Mouse (Mus musculus) cortical plate, adult 2 months (tissue): Measurements from ENCODE around the gene Gm21969. TPM values are rescaled to one million over a fixed set of nuclear protein-coding genes. Genes with fewer than 3 reads are reported as not detected.
A peak's percentile ranks its signal among the peaks of the same experiment; 100 is the strongest.

Source experiments
- H3K27ac ChIP-seq: fragments of 200-500 bp; 2 replicates; pipeline ENCODE4 v1.5.1; 2012; ENCODE audit warnings: low read length, control low read depth, inconsistent platforms; ENCODE audit not compliant: insufficient read depth
- H3K4me1 ChIP-seq: fragments of 200-500 bp; 2 replicates; pipeline ENCODE4 v1.6.1; 2011; ENCODE audit warnings: low read length; ENCODE audit not compliant: control insufficient read depth, insufficient read depth
- H3K4me3 ChIP-seq: fragments of 200-500 bp; 2 replicates; pipeline ENCODE4 v1.5.1; 2011; ENCODE audit warnings: mild to moderate bottlenecking, low read length, control low read depth; ENCODE audit not compliant: insufficient read depth
- CTCF ChIP-seq: fragments of 200-500 bp; IDR thresholded peaks from 2 replicates; pipeline ENCODE4 v1.5.1; 2011; ENCODE audit warnings: mild to moderate bottlenecking, control low read depth, low read length; ENCODE audit not compliant: insufficient read depth; ENCODE audit errors: extremely low read depth
- POLR2A ChIP-seq: fragments of 200-500 bp; IDR thresholded peaks from 2 replicates; pipeline ENCODE4 v1.6.1; 2011; ENCODE audit warnings: mild to moderate bottlenecking, low read length, control low read depth; ENCODE audit not compliant: insufficient read depth; ENCODE audit errors: extremely low read depth
- polyA plus RNA-seq: library from polyadenylated mRNA; depleted of rRNA; stranded (reverse); fragments of >200 nt; gene quantifications from 2 replicates; pipeline ENCODE4 v1.2.3, GENCODE M21; 2012

Gm21969 gene
- polyA plus RNA-seq, 1 experiment, result not detected

DNA sequence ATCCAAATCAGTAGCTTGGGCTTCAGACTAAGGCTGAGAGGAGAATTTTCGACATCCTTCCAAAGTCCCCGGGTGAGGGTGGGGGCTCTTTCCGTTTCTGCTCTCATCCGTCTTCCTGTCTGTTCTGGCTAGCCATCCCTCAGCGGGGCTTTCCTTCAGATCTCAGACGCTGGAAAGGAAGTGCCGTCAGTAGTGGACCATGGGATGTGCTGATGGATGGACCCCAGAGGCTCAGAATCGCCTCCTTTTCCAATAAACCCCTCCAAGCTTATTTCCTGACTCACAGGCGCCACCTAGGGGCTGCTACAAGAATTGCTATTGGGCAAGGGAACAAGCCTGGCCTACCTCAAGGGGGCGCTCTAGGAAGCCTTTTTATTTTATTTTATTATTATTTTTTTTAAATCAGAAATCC, 8.6 kb downstream of the Gm21969 start:
- H3K27ac ChIP-seq, result no peak overlapping the region
- no peak overlapping the region for H3K4me3 ChIP-seq
- H3K4me1 ChIP-seq, result peaks cover 2% of the 10 kb centered on the region; the same call in 1 of the 2 replicates

DNA sequence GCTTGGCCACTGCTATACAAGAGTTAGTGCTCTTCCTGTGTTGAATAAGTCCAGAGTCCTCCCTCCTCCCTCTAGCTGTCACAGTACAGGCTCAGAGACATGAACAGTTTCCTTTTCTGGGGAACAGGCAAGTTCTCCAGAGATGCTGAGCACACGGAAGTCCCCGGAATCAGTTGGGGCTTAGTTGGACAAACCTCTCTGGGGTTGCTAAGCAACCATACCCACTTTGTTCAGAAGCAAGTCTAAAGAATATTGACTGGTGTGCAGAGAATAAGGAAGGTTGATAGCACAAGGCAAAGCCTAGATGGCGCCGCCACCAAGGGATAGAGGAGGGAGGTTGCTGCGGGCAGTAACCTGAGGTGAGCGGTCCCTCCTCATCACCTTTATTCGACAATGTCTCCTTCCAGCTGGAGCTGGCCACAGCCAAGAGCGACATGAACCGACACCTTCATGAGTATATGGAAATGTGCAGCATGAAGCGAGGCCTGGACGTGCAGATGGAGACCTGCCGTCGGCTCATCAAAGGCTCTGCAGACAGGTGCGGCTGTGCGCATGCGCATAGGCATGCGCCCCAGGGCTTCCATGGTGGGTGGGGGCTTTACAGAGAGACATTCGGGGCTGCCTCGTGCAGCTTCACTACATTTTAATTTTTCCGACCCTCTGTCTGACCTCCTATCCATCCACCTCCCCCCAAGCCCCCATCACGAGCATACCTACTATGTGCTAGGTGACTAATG, 11.7 kb downstream of the Gm21969 start:
- TF ChIP-seq CTCF (no peak), POLR2A (no peak)
- Histone ChIP-seq H3K27ac (no peak overlapping the region), H3K4me1 (peaks cover 2% of the 10 kb centered on the region; the same call in 1 of the 2 replicates), H3K4me3 (no peak overlapping the region)

More for the DNA sequence above, 8.6 kb downstream of the Gm21969 start:
- TF ChIP-seq POLR2A, result no peak
- peak; percentile 96 for TF ChIP-seq CTCF

DNA sequence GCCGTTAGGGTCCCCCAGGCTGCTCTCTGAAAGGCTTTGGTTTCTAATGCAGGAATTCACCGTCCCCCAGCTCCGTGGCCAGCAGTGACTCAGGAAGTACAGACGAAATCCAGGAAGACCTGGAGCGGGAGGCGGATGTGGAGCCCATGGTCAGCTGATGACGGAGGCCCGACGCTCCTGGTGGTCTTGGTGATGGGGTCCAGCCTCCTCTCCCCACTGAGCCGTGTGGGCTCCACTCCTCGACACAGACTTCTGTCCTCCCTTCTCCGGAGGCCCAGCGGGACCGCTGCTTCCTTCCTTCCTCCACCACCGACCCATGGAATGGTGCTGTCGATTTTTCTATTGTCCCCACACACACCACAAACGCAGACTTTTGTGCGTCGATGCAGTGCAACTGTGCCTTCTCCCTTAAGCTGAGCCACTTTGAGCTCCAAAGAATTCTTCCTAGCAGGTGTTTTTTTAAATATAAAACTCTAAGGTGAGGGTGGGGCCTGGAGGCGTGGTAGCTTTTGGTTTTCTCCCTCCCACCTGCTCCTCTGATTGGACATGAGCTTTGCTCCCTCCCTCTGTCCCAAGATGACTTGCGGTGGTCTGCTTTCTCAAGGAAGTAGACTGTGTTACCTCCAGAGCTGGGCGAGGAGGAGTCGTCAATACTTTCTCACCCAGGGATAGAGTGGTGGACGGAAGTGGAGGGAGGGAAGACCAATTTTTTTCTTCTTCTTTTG, 13.5 kb downstream of the Gm21969 start:
- peak overlapping the region; percentile 17 for H3K4me3 ChIP-seq
- TF ChIP-seq CTCF, result no peak
- no peak for TF ChIP-seq POLR2A
- no peak overlapping the region for H3K27ac ChIP-seq
- 0 out of 2 replicates have a peak, but pooled peaks cover 2% of the 10 kb centered on the region for H3K4me1 ChIP-seq

DNA sequence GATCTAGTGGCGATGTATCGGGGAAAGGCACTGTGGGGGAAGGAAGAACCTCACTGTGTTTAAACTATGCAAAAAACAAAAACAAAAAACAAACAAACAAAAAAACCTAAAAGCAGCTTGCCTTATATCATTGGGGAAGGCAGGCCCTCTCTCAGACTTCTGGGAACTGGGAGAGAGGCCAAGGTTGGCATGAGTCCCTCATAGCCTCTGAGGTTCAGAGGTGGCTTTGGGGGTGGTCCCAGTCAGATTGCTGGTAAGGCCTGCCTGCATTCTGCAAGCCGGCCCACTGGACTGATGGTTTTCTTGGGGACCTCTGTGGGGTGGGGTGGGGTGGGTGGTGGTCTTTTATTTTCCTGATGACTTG, 14.0 kb downstream of the Gm21969 start:
- H3K4me3 ChIP-seq, result no peak overlapping the region; the same call in 1 of the 2 replicates
- 0 out of 2 replicates have a peak, but pooled peaks cover 2% of the 10 kb centered on the region for H3K4me1 ChIP-seq
- no peak for TF ChIP-seq POLR2A
- TF ChIP-seq CTCF, result no peak
- H3K27ac ChIP-seq, result no peak overlapping the region

DNA sequence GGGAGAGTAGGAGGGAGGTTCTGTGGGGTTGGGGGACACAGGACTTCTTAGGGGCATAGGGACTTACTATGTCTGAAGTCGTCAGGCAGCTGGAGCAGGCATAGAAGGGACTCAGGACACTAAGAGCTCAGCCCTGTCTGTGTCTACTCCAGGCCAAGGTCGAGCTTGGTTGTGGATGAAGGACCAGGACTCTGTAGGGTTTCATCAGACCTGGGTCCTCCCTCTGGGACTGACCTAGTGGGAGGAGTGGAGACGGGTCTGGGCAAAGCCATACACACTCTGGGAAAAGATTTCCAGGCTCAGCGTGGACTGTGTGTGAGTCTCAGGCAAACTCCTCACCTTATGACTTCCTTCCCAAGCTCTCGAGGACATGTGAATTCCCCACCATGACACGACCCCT, 16.8 kb downstream of the Gm21969 start:
- H3K27ac ChIP-seq, result no peak overlapping the region
- no peak for TF ChIP-seq CTCF
- no peak for TF ChIP-seq POLR2A
- no peak overlapping the region for H3K4me3 ChIP-seq
- peaks cover 2% of the 10 kb centered on the region; the same call in 1 of the 2 replicates for H3K4me1 ChIP-seq

DNA sequence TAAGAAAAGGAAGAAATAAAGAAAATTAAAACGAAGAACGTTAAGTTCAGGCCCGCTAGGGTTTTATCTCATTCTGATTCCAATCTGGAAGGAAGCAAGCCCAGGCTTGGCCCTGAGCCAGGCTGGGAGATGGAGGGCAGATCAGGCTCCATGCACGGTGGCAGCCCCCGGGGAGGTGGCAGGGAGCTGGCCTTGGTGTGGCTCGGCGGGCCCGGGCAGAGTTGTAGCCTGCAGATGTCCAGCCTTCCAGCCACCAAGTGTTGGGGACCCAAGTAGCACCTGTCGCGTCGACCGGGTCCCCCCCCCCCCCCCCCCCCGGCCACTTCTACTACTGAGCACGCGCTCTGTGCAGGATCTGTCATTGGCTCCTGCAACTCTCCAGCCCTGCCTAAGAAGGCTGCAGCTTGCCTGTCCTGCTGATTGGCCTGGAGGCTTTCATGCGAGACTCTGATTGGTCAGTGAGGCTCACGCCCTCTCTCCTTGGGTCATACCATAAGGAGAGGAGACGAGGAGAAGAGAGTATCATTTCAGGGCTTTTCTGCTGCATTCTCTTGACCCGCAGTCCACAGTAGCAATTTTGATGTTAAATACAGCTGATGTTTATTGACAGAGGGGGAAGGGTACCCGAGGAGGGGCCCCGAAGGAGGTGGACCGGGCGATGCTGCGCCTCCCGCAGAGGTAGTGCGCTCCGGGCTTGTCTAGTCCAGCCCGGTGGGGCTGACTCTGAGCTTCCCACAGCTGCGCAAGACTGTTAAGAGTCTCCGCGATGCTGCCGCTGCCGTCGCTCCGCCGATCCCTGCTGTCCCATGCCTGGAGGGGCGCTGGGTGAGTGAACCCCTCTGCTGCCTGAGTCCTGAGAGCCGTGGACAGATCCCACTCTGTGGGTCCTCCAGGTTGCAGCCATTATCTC, 19.6 kb downstream of the Gm21969 start, which contains the start of gene Aldh4a1:
Gene Aldh4a1, plus strand, starts transcription at position 494 of the 910 bp plus-strand sequence.
- H3K4me3 ChIP-seq, result peak within 1 kb of the TSS; percentile 54
- no peak for TF ChIP-seq CTCF
- peak; percentile 98 for TF ChIP-seq POLR2A
- peak within 1 kb of the TSS; percentile 97 for H3K27ac ChIP-seq
- peaks cover 2% of the 10 kb centered on the region; the same call in 1 of the 2 replicates for H3K4me1 ChIP-seq

DNA sequence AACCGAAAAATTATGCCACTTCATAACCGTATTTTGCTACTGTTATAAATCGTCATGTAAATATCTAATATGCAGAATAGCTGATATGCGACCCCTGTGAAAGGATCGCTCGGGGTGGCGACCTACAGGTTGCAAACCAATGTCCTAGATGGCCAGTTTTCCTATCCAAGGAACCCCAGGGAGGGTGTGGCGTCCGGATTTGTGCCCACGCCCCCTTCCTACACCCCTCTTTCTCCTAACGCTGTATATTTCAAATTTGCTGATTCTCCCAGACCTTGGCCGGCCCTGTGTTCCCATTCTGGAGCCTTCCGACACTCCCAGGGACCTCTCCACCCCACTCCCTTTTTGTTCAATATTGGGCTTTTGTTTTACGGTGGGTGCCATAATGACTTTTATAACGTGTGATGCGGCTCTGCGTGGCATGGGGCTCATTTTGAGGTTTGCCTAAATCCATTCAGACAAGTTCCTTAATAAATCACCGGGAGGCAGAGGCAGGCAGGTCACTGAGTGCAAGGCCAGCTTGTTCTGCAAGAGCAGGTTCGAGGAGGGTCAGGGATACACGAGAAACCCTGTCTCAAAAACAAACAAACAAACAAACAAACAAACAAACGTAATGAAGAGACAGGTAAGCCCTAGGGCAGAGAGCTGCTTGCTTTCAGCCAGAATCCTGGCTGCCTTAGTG, 20.6 kb downstream of the Gm21969 start:
- peak overlapping the region; percentile 54 for H3K4me3 ChIP-seq
- peaks cover 2% of the 10 kb centered on the region; the same call in 1 of the 2 replicates for H3K4me1 ChIP-seq
- H3K27ac ChIP-seq, result no peak overlapping the region
- no peak for TF ChIP-seq POLR2A

DNA sequence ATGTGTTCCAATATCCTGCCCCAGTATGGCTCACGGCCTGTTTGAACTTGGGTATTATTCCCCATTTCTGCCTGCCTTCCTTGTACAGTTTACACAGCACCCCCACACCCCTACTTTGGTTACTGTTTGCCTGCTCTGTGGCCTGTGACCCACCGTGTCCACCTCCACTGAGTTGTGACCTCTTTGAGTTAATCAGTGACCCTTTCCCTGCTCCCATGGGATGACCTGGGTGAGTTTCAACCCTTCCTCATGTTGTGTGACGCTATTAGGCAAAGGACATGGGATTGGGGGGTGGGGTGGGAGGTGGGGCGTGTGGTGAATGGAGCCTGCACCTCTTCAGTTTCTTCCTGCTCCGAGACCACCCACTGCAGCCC, 21.1 kb downstream of the Gm21969 start:
- H3K4me1 ChIP-seq, result peaks cover 2% of the 10 kb centered on the region; the same call in 1 of the 2 replicates
- H3K27ac ChIP-seq, result no peak overlapping the region
- peak overlapping the region; percentile 54 for H3K4me3 ChIP-seq
- no peak for TF ChIP-seq POLR2A
